Mouse (Mus musculus): ENCODE data around the gene Itga8.
A peak's percentile ranks its signal among the peaks of the same experiment; 100 is the strongest.

The Itga8 gene

DNA sequence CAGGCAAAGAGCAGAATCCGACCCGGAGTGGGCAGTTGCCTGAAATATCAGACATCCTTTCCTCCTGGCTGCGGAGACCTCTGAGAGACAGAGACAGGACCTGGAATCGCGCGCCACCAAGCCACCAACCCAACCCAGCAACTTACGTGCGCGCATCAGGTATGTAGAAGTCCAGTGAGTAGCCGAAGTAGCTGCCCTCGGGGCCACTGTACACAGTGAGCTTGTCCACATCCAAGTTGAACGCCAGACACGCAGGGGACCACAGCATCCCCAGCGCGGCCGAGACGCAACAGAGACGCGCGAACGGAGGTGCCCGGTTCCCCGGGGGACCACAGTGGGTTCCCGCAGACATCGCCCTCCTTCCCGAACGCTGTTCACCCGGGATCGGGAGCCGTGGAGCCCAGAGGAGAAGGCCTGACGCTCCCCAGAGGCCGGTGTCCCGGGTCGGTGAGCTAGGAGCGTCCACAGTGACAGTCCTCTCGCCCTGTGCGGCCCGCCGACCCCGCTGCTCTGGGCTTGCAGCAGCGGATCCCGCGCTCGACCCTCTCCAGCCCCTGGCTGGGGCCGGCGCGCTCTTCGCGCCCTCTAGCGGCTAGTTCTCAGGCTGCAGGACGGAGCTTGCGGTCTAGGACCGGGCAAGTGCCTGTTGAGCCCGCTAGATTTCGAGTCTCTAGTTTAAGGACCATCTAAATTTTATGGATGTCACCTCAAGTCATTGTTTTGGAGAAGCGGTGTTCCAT, at the start of gene Itga8:
Itga8 (minus strand) TSS at position 492 of the 740 bp plus-strand sequence.
- DNase-seq, result peak; percentile 86

DNA sequence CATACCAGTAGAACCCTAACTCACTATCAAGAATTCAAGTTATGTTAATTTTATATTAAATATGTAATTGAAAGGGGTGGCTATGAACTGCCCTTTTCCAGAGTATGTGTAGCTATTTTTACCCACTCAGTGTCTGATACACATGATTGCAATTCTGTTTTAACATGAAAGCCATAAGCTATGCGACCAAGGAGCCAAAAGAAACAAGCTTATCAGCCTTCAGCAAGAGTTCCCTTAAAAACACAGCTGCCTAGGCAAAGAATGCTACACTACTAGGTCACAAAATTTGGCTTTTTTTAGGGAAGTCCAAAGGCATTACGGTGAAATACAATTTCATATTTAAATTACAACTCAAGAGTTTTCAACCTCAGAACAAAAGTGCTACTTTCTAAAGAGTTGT, 47.2 kb upstream of the Itga8 start:
- no peak for DNase-seq

DNA sequence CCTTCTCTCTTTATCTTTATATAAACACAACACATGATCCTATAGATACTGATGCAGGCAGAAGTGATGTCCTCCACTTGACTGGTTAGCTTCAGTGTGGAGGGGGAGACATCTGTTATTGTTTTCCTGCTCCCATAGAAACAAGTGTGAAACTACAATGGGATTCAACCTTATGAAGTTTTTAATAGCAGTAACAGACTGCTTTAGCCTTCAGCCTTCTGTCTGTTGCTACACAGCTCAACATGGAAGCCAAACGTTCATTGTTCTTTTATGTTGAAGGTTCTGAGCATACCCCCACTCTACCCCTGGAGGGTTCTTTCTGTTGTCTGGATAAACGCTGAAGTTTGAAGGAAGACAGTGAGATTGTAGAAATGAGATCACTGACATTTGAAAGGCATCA, 30.2 kb upstream of the Itga8 start:
- no peak for DNase-seq

DNA sequence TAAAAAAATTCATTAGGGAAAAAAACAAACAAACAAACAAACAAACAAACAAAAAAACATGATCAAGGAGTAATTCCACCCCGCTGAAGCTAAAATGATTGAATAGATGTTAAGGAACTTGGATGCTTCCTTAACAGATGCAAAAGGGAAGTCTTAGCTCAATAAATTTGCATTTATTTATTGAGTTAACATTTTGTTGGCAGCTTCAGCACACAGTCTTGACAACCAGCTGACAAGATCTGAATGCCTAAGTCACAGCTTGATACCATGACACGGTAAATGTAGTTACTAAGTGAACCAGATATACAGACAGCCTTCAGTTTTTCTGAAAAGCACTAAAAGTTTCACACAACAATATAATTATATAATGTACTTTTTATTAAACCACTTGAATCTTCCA, 27.9 kb upstream of the Itga8 start:
- DNase-seq, result no peak

DNA sequence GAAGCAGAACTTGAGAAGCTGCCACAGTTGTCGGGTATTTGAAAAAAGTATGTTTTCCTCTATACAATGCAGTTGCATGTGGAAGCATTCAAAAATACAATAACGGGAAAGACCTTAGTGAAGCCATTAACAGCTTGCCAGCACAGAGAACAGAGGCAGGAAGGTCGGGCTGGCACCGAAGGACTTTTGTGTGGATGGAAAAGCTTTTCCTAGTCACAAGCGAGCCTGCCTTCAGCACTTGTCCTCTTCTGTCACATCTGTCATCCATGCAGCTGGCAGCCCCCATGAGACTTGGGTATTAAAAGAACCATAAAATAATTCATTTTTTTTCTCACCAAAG, 27.3 kb upstream of the Itga8 start:
- DNase-seq, result no peak

DNA sequence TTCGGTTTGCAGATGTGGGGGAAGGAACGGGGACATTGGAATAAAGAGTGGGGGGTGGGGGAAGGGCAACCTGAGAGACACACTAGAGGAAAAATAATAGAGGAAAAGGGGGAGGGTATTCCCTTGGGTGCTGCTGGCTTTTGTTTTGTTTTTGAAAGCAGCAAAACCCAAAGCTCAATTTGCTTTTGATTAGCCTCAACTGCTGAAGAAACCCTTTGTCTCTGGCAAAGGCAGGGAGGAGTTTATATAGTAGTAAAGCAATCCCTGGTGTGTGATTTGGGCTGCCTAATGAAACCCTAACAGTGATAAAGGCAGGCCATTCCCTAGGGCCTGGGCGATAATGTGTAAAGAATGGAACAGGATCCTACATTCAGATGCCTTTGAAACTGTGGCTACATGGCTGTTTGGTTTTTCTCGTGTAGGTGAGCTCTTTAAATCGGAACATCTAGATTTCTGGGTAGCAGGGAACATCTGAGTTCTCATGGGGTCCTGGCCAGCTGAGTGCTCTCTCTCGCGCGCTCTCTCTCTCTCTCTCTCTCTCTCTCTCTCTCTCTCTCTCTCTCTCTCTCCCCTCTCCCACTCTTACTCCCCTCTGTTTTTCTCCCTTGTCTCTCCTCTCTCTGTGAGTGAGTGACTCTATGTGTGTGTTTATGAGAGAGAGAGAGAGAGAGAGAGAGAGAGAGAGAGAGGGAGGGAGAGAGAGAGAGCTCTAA, 26.8 kb upstream of the Itga8 start:
- no peak for DNase-seq

DNA sequence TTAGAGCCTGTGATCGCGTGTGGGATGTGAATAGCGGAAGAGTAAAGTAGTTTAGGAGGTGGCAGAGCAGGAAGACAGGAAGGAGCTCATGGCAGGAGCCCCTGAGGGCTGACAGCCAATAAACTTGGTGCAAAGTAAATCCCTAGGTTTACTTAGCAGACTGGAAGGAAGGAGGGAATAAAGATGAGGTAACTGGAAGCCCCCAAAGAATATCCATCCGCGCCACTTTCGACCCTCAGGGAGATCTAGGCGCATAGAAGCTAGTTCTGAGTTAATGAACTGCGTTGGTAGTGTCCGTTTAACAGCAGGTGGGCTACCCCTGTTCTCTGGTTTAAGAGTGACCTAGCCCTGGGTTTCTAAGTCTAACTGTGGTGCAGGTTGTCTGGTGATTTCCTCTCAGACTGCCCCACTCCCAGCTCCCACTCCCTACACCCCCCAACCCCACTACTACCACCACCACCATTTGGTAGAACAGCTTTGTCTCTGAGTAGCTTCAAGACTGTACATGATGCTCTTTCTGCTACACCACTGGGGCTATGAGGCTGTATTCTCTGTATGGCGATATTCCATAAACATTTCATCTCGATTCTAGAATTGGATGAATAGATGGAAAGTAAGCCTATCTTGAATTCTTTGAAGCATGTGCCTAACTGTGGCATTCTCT, 26.1 kb upstream of the Itga8 start:
- no peak for DNase-seq

DNA sequence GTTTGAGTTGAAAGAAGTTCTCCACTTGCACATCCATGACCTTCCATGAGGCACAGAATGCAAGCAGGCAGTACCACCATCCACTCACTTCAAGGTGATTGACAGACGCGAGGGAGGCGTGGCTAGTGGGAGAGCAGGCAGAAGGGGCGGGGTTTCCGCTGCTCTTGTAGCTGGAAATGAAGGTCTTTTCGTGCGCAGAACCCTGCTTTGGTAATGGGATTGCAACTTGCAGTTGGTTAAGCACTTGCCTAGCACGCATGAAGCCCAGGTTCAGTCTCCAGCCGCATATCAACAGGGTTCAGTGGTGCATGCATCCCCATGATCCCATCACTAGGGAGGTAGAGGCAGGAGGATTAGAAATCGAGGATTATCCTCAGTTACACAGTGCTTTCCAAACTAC, 25.5 kb upstream of the Itga8 start:
- no peak for DNase-seq

DNA sequence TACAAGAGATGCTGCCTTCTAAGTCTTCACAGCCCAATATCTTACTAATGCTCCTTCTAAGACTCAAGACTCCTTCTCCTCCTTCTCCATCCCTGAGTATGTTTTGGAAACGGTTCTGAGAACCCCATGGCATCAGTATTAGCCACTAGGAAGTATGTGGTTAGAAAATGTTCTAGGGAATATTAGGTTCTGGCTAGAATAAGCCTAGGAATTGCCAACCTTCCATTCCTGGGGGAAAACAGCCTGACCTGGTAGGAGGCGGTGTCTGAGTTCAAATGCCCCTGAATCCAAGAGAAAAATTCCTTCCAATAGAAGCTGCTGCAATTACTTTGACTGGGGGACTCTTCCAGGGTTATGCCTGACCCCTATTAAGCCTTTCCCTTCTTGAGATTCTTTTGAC, 24.1 kb upstream of the Itga8 start:
- no peak for DNase-seq

DNA sequence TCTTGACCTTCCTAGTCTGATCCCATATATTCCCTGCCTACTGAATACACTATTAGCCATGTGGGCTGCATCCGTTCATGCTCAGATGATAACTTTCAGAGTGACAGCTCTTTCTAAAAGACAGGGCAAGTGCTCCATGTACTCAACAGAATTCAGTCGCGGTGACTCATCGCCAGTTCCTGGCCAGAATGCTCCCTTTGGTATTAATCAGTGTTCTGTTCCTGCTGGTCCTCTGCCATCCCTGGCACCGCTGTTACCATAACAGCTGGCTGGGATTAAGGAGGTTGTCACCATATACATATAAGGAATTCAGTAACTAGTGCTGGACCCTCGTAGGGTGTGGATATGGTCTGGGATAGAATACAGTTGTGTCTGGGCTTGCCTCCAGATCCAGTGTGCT, 23.7 kb upstream of the Itga8 start:
- no peak for DNase-seq

DNA sequence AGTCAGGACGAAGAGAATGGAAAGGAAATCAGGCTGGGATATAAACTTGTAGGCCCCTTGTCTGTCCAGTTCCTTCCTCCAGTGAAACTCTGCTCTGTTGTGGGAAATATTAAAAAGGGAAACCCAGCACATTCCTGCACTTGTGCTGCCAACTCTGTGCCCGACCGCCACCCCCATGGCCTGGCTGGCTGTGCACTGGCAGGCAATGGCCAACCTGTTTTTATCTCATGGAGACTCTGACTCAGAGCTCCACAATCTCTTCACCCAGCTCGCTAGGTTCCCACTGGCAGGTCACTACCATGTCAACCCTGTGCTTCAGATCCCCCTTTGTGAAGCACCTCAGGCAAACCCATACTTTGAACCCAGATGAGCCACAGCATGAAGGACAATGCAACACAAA, 19.2 kb upstream of the Itga8 start:
- no peak for DNase-seq

DNA sequence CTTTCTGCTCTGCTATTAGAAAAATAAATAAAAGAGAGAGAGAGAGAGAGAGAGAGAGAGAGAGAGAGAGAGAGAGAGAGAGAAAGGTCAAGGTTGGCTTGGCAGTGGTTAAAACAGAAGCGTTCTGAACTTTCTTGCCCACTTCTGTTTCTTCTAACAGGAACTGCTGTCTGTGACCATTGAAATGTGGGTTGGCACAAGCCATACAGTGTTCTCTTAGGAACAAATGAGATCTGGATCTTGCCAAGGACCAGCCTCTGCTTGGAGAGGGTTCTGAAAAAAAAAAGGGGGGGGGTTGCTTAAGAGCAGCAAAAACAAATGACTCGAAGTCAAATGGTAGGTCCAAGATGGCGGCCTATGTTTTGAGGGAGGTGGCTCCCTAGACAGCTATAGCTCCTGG, 17.0 kb upstream of the Itga8 start:
- no peak for DNase-seq

DNA sequence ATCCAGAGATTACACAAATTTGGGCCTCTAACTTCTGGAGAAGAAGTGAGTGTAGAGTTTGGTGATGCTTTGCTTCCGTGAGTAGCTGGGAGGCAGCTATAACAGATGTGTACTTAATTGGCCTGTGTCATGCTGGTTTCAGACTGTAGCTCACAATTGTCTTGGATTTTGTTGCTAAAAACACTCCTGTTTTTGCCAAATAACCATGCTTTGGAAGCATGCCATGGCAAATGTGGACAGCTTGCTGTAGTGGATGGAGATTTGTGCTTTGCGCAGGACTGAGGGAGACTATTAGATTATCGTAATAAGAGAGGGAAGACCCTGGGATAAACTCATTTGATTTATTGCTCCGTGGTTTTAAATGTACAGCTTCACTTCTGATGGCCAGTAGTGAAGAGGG, 16.3 kb upstream of the Itga8 start:
- DNase-seq, result no peak

DNA sequence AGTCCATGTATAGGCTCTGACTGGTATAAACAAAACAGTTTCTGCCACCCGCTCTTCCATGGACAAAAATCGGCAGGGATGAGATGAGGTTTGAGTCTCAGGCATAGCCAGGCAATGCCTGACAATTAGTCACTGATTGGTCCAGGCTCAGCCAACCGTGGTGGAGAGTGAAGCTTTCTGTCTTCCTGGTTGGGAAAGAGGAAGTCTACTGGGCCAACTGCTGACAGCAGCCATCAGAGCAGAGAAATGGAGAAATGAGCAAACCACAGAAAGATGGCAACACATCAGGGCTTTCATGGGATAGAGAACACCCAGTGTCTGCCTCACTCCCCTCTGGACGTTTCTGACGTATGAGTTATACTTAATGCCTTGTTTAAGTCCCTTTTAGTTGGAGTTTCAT, 15.6 kb upstream of the Itga8 start:
- no peak for DNase-seq

DNA sequence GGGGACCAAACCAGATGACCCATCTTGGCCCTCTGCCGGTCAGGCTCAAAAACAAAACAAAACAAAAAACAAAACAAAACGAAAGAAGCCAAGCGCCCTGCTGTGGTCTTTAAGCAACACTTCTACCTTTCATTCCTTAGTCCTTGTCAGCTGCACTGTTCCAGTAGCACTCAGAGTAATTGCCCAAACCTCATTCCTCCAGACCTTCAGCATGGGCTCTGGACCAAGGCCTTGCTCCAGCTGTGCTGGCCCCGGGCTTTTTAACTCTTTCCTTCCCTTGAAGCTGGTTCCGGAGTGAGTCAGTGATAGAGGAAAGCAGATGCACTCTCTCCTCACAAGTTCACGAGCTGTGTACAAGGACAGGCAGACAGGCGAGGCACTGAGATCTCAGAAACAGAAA, 14.6 kb upstream of the Itga8 start:
- DNase-seq, result no peak

DNA sequence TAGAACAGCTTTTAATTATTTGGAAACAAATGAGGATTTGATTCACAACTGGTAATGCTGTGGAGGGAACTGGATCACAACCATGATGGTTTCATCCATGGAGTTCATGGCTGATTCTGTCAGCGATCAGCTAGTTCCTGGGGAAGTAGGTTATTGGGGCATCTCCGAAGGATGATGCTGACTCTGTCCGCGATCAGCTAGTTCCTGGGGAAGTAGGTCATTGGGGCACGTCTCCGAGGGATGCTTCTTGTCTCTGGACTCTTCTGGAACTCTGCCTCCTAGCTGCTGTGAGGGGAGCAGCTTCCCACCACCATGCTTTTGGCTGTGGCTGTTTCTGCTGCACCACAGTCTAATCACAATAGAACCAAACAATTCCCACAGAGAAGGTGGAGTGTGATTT, 12.3 kb upstream of the Itga8 start:
- no peak for DNase-seq

DNA sequence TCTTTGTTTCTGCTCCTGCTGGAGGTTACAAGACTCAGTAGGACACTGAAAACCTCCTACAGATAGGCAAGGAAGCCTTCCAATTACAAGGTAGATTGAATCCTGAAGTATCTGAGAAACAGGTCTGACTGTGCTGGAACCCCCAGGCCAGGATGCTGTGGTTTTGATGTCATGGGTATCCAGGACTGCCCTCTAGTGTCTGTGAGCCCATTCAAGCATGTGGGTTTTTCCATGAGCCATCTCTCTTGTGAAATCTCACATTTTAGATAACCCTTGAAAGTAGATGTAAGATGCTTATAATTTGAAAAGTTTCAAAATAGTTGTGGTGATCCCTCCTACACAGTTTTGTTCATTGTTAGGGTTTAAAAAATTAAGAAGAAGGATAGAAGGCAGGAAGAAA, 6.7 kb upstream of the Itga8 start:
- DNase-seq, result no peak

DNA sequence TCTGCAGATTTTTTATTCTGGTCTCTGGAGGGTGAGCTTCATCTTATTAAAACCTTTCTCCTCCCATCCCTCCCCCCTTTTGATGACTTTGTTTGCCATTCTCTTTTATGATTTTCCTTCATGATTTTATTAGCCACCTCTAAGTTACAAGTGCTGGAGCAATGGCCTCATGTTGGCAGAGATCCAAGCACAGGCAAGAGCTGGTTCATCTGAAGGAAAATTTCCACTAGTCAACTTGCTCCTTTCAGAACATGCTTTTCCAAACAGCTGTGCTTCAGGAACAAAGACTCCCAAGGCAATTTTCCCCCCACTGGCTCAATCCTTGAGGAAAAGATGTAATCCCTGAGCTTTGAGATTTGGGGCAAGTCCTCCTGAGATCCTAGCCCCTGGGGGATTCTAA, 5.6 kb upstream of the Itga8 start:
- no peak for DNase-seq

DNA sequence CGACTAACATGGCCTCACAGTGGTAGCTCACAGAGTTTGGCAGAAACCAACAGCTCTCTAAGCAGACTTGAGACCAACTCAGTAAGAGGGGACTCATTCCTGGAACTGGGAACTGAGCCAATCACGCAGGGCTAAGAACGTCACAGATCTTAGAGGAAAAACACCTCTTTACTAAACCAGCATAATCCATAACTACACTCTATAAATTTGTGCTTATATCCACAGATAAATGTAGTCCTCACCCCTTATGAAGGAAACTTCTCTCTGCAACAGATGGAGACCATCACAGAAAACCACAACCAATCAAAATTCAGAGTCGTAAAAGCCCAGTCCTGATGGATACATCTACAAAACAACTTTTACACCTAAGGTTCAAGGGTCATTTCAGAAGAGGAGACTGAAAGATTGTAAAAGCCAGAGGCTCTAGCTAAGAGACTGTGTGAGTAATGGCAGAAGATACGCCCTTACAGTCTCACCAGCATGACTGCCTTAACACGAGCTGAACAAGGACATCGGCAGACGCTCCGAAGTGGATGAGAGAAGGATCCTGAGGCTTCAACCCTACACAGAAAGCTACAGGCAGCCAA, 3.4 kb upstream of the Itga8 start:
- DNase-seq, result no peak

DNA sequence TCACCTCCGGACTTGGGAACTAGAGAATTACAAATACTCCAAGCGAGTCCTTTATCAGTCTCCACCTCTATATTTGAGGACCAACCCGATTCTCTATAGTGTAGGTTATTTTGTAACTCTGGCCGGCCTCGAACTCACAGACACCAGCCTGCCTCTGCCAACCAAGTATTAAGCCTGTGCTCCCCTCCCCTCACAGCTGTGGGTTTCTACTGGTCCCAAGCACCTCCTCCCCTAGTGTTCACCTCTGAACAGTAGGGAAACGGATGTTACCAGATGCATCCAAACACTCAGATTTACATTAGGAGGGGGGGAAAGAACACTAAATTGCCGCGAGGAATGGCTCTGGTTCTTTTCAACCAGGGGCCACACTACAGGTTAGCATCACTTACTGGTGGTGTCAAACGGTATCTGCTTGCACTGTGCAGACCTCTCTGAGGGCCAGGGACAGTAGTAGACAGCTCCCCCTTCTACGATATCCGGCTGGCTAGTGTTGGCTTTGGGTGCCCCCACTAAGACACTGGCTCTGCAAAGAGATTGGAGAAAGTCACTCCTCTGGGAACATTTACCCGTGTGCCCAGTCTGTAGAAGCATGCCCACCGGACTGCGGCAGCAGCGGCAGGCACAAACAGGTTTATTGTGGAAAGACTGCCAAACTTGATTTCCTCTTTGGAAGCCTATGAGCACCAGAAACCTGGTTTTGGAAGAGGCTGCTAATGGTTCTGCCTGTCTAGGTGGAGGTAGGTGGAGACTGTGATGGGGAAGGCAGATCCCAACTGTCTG, 1.1 kb downstream of the Itga8 start:
- peak; percentile 37 for DNase-seq

DNA sequence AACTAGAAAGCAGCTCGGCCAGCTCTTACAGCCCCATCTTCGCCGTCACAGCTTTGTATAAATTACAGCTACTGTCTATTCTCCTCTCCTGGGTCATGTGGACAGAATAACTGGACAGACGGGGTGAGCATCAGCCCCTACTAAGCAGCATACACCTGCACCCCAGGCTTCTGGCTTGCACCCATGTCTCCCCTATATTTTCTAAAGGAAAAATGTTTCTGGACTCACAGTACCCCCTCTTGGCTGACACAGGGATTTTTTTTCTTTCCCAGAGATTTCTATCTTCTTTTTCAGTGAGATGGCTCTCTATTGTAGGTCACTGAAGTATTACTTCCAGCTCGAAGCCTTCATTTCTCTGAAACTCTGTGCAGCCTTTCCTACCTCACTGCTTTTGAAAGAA, 4.4 kb downstream of the Itga8 start:
- DNase-seq, result no peak

DNA sequence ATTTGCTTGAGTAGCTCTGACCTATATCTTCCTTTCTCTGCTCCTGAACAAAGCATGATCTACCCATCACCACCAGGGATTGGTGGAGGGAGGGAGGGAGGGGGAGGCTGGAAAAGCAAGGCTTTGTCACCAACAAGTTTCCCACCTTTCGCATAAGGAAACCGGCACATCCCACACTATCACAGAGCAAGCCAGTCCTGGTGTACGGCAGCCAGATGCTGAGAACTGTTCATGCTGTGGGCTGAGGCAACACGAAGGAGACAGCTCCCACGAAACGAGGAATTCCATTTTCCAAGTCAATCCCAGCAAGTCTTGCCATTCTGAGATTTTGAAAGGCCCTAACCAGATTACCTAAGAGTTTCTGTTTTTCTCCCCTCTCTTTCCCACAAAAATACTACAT, 6.6 kb downstream of the Itga8 start:
- DNase-seq, result peak; percentile 51

DNA sequence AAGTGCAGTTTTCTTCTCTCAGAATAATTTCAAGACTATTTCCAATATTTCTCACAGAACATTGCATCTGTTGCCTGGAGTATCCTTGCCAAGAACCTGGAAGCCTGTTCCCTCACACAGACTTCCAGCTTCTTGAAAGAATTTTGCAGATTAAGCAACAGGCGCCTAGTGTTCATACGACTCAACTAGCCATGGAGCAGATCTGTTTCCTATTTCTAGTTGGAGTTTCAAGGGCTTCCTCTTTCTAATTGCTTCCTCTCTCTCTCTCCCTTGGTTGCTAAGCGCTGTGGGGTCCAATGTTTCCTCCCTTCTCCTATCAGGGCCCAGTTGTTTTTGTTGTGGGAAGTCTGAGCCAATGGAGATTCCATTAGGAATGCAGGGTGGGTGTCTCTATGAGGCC, 7.7 kb downstream of the Itga8 start:
- peak; percentile 35 for DNase-seq
